Mouse (Mus musculus) bone marrow, adult 2 months (tissue): Measurements from ENCODE around the gene Lrp1.

Experiments used
- CTCF ChIP-seq: fragments of 200-500 bp; IDR thresholded peaks from 2 replicates; pipeline ENCODE4 v1.5.1; 2011; ENCODE audit warnings: low read length, control low read depth; ENCODE audit not compliant: control insufficient read depth, insufficient read depth
- POLR2A ChIP-seq: fragments of 200-500 bp; IDR thresholded peaks from 2 replicates; pipeline ENCODE4 v1.6.1; 2011; ENCODE audit warnings: low read depth, mild to moderate bottlenecking, control low read depth, low read length, borderline replicate concordance; ENCODE audit not compliant: control insufficient read depth

GRCm38 (mm10) chr10:127534929-127535384 lies 86.0 kb downstream of the Lrp1 start:
- TF ChIP-seq CTCF (no peak), POLR2A (no peak)
